Mouse (Mus musculus) left cerebral cortex, adult 2 months (tissue): ENCODE measurements around the gene Dcaf11. TPM values are rescaled to one million over a fixed set of nuclear protein-coding genes. Genes with fewer than 3 reads are reported as not detected.

Experiments
- DNase-seq, 2 experiments: peaks; one replicate each; pipeline ENCODE4 v3.0.0; 2021 to 2022; ENCODE audit warnings: low spot score in 2 of 2, mixed read lengths in 1 of 2; ENCODE audit errors: extremely low spot score in 1 of 2
- H3K27ac ChIP-seq: fragments of 200-600 bp; 2 replicates; pipeline ENCODE4 v1.8.1; 2022
- H3K4me3 ChIP-seq: fragments of 200-600 bp; 2 replicates; pipeline ENCODE4 v1.8.1; 2022
- CTCF ChIP-seq: fragments of 200-600 bp; IDR thresholded peaks from 2 replicates; pipeline ENCODE4 v1.8.1; 2022; ENCODE audit warnings: antibody characterized with exemption, mild to moderate bottlenecking, moderate library complexity
- intact Hi-C: fragments of 180-260 bp; cut with DNase I; formaldehyde crosslinking; loops from one replicate; pipeline ENCODE4 v1.15.1; 2025
- long read RNA-seq, 2 experiments: library from polyadenylated mRNA; stranded (forward); transcript quantifications; one replicate each; pipeline ENCODE4 v2.0.0; 2021; ENCODE audit warnings: borderline mapping rate in 2 of 2
- total RNA-seq, 2 experiments: library from RNA; stranded (reverse); gene quantifications; 2 replicates each; pipeline ENCODE4 v1.2.3; 2021

Gene Dcaf11
- 10 to 100 TPM; 76.8 to 80.8 TPM for total RNA-seq
- long read RNA-seq, experiment 1, transcript Dcaf11-216 (15 exons, 2,624 nt): minor isoform, 18 of 131 reads
- long read RNA-seq, experiment 1, transcript Dcaf11-206 (14 exons, 2,660 nt): major isoform, 25 of 131 reads
- long read RNA-seq, experiment 1, transcript Dcaf11-202 (15 exons, 2,538 nt): minor isoform, 11 of 131 reads
- long read RNA-seq, experiment 1, transcript Dcaf11-201 (15 exons, 2,601 nt): minor isoform, 15 of 131 reads
- long read RNA-seq, experiment 1, partial matches to known transcripts: 6 of 131 reads
- long read RNA-seq, experiment 1, other reads (novel, unspliced or antisense): 51 of 131 reads
- long read RNA-seq, experiment 2, transcript Dcaf11-201 (15 exons, 2,601 nt): minor isoform, 9 of 109 reads
- long read RNA-seq, experiment 2, transcript Dcaf11-206 (14 exons, 2,660 nt): major isoform, 18 of 109 reads
- long read RNA-seq, experiment 2, transcript Dcaf11-216 (15 exons, 2,624 nt): minor isoform, 12 of 109 reads
- long read RNA-seq, experiment 2, transcript Dcaf11-202 (15 exons, 2,538 nt): minor isoform, 5 of 109 reads
- long read RNA-seq, experiment 2, partial matches to known transcripts: 24 of 109 reads
- long read RNA-seq, experiment 2, other reads (novel, unspliced or antisense): 40 of 109 reads

DNA sequence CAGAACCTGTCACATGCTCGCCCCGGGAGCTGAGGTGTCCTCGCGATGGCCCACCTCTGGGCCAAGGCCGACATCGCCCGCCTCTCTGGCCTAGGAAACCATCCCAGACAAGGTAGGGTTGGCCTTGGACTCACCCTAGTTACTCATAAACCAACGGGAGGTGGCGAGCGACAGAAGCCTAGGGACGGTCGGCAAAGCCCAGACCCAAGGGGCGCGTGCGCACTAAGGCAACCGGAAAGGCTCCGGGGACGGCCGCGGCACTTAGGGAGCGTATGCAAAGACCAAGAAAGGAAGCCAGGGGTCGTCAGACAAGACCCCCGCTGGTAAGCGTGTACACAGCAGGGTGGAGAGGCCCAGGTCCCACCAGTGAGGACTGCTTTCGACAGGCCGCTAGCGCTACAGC, at the start of gene Dcaf11:
Gene Dcaf11 (plus strand): TSS at position 208 of the 403 bp plus-strand sequence.
- Histone ChIP-seq H3K4me3 (peak within 1 kb of the TSS; percentile 59), H3K27ac (peak within 1 kb of the TSS; percentile 97)
- peak; percentile 83 to 86 for DNase-seq
- intact Hi-C loops: loop anchor here (1.0 kb wide), 1 partner anchor 32 kb away; the partner anchor contains the start of genes Psme2 and Rnf31
- no peak; the same call in 1 of the 2 replicates for TF ChIP-seq CTCF

DNA sequence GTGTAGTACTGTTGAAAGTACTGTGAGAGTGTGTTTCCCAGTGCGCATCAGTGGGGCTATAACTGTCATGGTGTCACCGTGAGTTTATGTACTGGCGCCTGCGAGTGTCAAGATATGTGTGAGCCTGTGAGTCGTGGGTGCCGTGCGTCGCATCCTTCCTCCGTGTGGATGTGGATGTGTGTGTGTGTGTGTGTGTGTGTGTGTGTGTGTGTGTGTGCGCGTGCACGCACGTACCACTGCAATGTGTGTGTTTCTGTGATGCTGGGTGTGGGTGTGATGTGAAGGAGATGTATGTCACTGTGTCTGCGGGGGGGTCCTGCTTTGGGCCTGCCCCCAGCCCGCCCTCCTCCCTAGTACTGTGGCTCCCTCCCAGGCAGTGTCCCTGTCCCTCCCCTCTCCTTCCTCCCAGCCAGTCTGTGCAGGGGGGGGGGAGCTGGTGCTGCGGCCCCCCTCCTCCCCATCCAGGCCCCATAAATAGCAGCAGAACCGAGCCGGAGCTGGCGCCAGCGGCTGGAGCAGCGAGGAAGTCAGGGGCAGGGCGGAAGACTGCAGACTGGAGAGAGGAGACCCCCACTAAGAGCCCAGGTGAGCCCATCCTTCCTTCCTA, 49.6 kb upstream of the Dcaf11 start, which contains the start of gene Cpne6:
Gene Cpne6 (plus strand): TSS at position 321 of the 607 bp plus-strand sequence.
- Histone ChIP-seq H3K4me3 (peak within 1 kb of the TSS; percentile 60), H3K27ac (peak within 1 kb of the TSS; percentile 92)
- DNase-seq: peak; percentile 56 to 68
- no peak for TF ChIP-seq CTCF
- intact Hi-C loops: loop anchor here (1.0 kb wide), 1 partner anchor 9 kb away; no protein-coding TSS in a partner anchor

DNA sequence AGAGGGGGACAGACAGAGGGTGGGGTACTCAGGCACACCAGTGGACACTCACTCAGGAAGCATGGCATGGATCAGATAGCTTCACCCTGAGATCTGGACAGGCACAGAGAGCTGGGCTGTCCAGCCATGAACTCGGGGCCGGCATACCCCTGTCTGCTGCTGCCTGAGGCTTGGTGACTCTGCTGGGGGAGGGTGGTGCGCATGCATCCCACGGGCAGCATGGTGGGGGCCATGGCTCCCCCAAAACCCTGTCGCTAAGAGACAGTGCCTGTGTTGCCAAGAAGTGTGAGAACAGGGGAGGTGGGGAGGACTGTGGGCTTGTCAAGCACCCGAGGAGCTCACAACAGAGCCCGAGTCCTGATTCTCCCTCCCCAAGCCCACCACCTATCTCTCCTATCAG, 48.8 kb upstream of the Dcaf11 start:
- no peak for TF ChIP-seq CTCF
- intact Hi-C loops: no loop called here
- H3K4me3 ChIP-seq: peak overlapping the region; percentile 60
- peak; percentile 65 to 72 for DNase-seq
- H3K27ac ChIP-seq: peak overlapping the region; percentile 92

DNA sequence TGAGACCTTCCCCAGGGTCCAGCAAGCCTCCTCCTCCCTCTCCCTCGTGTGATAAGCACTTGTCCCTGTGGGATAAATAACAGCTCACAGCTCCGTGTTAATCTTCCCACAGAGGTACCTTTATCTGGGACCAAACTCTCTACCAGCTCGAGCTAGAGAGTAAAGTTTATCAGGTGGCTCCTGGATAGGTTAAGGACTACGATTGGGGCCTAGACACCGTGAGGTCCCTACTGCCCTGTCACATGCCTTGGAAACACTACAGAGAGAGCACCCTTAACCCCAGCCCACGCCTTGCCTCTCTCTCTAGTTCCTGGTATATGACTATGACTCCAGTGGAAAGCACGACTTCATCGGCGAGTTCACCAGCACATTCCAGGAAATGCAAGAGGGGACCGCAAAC, 45.9 kb upstream of the Dcaf11 start:
- intact Hi-C loops: no loop called here
- DNase-seq: no peak
- TF ChIP-seq CTCF: no peak
- H3K27ac ChIP-seq: no peak overlapping the region
- no peak overlapping the region for H3K4me3 ChIP-seq

DNA sequence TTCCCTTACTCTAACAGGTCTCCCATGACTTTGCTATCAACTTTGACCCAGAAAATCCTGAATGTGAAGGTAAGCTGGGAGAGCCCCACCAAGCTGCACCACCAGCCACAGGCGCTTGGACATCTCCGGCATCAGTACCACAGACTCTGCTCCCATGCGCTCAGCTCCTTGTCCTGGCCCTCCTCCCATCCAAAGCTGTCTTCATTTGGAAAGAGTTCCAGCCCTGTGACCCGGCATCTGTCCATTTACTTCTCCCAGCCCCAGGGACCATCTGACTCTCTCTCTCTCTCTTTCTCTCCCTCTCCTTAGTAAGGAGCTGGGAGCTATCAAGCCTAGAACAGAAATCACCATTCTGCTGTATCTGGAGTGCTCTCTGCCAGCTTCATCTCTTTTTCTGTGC, 44.0 kb upstream of the Dcaf11 start:
- intact Hi-C loops: no loop called here
- no peak for DNase-seq
- no peak overlapping the region for H3K27ac ChIP-seq
- H3K4me3 ChIP-seq: no peak overlapping the region
- no peak for TF ChIP-seq CTCF

DNA sequence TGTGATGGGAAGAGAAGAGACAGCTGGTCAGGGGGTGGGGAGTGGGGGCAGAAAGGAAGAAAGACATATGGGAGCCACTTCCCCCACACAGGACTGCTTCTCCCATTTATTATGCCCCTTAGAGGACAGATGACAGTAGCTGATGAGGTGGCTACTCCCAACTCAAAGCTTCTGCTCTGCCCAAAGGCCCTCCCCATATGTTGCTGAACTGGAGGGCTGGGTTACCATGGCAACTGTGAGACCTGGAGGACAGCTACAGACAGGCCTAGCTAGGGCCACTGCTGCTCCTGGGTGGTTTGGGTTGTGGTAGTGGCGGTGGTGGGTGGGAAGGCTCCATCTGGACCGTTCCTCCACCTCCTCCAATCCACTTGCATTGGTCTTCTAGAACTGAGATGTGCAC, 40.9 kb upstream of the Dcaf11 start:
- H3K27ac ChIP-seq: peak overlapping the region; percentile 79
- peak; percentile 57 to 74 for DNase-seq
- intact Hi-C loops: loop anchor here (1.0 kb wide), 1 partner anchor 9 kb away; the partner anchor contains the start of gene Cpne6
- no peak overlapping the region for H3K4me3 ChIP-seq
- no peak for TF ChIP-seq CTCF

DNA sequence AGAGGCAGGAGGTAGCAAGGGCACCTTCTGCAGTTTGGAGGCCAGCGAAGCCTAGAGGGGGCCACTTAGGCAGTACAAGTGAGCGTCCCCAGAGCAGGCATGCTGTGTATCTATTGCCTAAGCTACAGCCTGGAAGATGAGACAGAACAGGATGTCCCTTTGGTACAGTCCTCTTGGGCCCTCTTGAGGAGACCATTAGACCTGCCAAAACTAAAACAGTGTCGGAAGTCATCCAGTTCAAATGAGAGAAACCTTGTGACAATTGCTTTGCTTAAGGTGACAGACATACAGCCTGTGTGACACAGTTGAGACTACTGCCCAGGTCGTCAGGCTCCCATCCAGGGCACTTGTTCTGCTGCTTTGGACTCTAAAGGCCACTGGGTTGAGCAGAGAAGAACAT, 40.2 kb upstream of the Dcaf11 start:
- peak overlapping the region; percentile 79 for H3K27ac ChIP-seq
- intact Hi-C loops: loop anchor here (1.0 to 2.0 kb wide), 2 partner anchors 9 to 13 kb away; partner anchors contain the start of gene Cpne6
- no peak for DNase-seq
- H3K4me3 ChIP-seq: no peak overlapping the region
- TF ChIP-seq CTCF: no peak; the same call in 1 of the 2 replicates

DNA sequence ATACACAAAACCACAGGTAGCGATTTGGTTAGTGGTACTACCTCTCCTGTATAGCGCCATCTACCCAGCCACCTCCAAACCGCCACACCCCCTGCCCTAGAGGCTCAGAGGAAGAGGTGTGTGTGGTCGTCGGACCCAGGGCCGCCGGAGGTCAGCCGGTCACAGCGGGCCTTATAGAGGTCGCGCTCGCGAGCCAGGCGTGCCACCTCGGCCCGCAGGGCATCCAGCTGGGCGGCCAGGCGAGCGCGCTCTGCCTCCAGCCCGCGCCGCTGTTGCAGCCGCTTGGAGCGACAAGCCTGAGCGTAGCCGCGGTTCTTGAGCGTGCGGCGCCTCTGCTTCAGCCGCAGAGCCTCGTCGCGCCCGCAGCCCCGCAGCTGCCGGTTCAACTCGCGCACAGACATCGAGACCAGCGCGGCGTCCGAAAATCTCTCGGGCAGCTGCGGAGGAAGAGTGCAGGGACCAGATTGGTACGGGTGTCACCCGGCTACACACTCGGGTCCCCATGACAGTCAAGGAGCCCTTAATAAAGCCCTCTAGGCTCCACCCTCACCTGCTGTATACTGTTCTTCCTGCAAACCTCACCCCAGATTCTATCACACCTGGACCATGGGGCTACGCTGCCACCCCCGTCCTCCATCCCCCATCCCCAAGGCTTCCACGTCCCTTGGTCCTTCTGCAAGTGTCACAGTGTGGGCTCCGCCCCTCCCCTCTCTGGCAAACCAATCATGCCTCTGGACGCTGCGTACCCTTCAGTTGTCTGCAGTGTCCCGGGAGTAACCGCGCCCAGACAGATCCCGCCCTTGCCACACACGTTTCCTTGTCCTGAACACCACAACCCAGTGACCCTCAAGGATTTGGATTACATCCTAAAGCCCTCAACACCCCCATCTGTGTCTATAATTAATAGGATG, 39.1 kb upstream of the Dcaf11 start:
- peak overlapping the region; percentile 78 for H3K27ac ChIP-seq
- H3K4me3 ChIP-seq: peak overlapping the region; percentile 55
- no peak; the same call in none of the 2 replicates for TF ChIP-seq CTCF
- peak in 1 of 2 experiments; percentile 58 for DNase-seq
- intact Hi-C loops: loop anchor here (2.0 kb wide), 1 partner anchor 14 kb away; no protein-coding TSS in a partner anchor

DNA sequence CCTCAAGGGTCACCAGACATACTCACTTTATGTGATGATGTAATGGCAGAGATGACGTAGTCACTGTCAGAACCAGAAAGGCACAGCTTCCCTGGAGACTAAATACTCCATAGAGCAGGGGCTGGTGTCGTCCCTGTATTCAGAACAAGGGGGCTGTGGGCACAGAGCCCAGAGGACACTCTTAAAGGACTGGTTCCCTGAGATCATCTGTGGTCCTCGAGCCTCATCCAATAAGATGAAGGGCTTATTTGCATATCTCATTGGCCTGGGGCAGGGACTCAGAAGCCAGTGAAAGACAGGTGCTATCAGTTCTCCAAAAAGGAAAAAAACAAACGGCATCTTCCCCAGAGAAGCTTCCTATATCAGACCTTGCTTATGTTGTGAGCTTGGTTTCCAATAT, 35.7 kb upstream of the Dcaf11 start:
- no peak for TF ChIP-seq CTCF
- no peak overlapping the region for H3K27ac ChIP-seq
- no peak overlapping the region for H3K4me3 ChIP-seq
- intact Hi-C loops: no loop called here
- no peak for DNase-seq

DNA sequence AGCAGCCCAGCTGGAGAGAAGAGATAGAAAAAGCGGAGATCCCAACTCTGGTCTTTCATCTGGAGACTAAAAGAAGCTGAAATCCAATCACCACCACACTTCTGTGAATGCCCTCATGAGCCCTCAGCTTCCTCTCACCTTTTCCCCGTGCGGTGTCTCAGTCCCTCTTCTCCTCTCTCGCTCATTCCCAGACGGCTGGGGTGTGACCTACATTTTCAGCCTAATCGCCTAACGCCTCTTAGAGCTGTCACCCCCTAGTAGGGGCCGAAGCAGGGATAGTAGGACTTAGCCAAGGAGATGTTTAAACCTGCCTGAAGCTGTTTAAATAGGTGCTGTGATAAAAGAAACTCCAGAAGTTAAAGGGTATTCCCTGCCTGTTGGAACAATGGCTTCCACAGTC, 35.0 kb upstream of the Dcaf11 start, which contains the start of gene Nrl:
Gene Nrl (minus strand): TSS at position 197 of the 400 bp plus-strand sequence.
- intact Hi-C loops: no loop called here
- no peak for DNase-seq
- Histone ChIP-seq H3K4me3 (no peak within 1 kb of the TSS), H3K27ac (no peak within 1 kb of the TSS)
- no peak for TF ChIP-seq CTCF

DNA sequence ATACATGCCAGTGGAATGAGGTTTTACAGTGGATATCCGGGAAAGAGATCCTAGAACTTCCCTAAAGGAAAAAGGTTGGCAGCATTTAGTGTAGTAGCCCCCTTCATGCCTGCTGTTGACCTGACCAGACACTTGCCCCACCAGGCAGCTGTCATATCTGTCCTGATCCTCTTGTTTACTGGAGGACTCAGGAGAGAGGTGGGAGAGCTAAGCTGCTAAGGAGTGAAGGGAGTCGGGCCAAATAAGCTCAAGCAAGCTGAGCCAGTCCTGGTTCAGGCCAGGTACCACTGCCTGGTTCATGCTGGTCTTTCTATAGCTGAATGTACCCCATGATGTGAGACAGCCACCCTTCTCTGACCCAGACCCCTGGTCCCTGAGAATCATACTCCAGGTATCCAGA, 33.1 kb upstream of the Dcaf11 start:
- DNase-seq: no peak
- intact Hi-C loops: no loop called here
- no peak for TF ChIP-seq CTCF
- no peak overlapping the region for H3K27ac ChIP-seq
- no peak overlapping the region for H3K4me3 ChIP-seq
